10 mouse cellular contexts compared by ENCODE assay signal in the genomic region with DNA sequence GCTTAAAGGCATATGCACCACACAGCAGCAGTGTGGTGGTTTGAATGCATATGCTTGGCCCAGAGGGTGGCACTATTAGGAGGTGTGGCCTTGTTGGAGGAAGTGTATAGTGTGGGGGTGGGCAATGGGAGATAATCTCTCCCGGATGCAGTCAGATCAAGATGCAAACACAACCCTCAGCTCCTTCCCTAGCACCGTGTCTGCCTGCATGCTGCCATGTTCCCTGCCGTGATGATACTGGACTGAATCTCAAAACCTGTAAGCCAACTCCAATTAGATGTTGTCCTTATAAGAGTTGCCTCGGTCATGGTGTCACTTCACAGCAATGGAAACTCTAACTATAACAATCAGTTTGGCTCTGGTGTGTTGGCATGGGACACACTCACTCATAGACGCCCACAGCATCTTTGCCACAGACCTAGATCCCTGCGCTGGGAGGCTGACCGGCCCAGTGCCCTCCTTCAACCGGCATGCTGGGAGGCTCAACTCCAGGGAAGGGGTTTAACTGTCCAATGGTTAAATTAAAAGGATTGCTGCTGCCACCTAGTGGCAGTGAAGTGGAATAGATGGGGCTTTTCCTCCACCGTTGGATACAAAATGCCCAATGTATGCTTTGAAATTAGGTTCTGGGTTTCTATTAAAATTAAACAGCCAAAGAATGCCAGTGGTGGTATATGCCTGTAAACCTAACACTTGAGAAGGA. TPM values are rescaled to one million over a fixed set of nuclear protein-coding genes. Genes with fewer than 3 reads are reported as not detected.
DNase-seq lines count a peak whose midpoint lies in the region; ATAC-seq lines count a peak whose summit lies in the region.
"Had no signal": no experiment of that assay in that cellular context is flagged by ENCODE, and none has a peak within 500 bp of the region (broad histone marks: within the 10 kb centered on the region; RNA-seq: fewer than 3 reads in every experiment).

No protein-coding gene starts in this region.

- H3K4me1 ChIP-seq in hindbrain, embryonic 10.5 days (replicated peaks) = peaks cover 16% of the 10 kb centered on the region
- H3K4me1 ChIP-seq in hindbrain, embryonic 12.5 days = peaks cover 11% of the 10 kb centered on the region
- H3K4me1 ChIP-seq in embryonic facial prominence, embryonic 10.5 days = peaks cover 10% of the 10 kb centered on the region
- H3K4me1 ChIP-seq in liver, embryonic 12.5 days = peaks cover 21% of the 10 kb centered on the region

- 33% methylated on average over 9 of the region's 9 CpGs for WGBS in hindbrain, embryonic 10.5 days
- 32% methylated on average over 9 of the region's 9 CpGs for WGBS in hindbrain, embryonic 12.5 days
- 29% methylated on average over 9 of the region's 9 CpGs for WGBS in embryonic facial prominence, embryonic 10.5 days
- WGBS in liver, embryonic 12.5 days (ENCODE audit: insufficient replicate concordance) = 16% methylated on average over 9 of the region's 9 CpGs

- peak; percentile 31 for DNase-seq in hindbrain, embryonic 10.5 days (ENCODE audit: low spot score)
- peak; percentile 73 for DNase-seq in CD4-positive helper T cell, adult 2 months (ENCODE audit: low read depth, low spot score)
- DNase-seq in ZHBTc4 (ENCODE audit: low read depth, low spot score) = peak; percentile 77
- peak; percentile 44 for DNase-seq in embryonic facial prominence, embryonic 10.5 days (ENCODE audit: low spot score)
- DNase-seq in retina, postnatal 1 day = peak; percentile 83
- DNase-seq in layer of hippocampus, postnatal 14 days (ENCODE audit: low spot score in 2 of 2) = no peak

- H3K36me3 ChIP-seq in hindbrain, embryonic 10.5 days = peaks cover 14% of the 10 kb centered on the region; the same call in 1 of the 2 replicates
- peaks cover 27% of the 10 kb centered on the region for H3K36me3 ChIP-seq in hindbrain, embryonic 12.5 days
- no peaks in the 10 kb centered on the region for H3K36me3 ChIP-seq in embryonic facial prominence, embryonic 10.5 days (replicated peaks)
- H3K36me3 ChIP-seq in liver, embryonic 12.5 days = peaks cover 2% of the 10 kb centered on the region; the same call in 1 of the 2 replicates
- H3K36me3 ChIP-seq: embryonic facial prominence, embryonic 12.5 days had no signal

- 0 out of 2 replicates have a peak, but pooled peaks cover 3% of the 10 kb centered on the region for H3K27me3 ChIP-seq in hindbrain, embryonic 10.5 days (ENCODE audit: insufficient read depth, poor library complexity, severe bottlenecking)
- no peaks in the 10 kb centered on the region for H3K27me3 ChIP-seq in hindbrain, embryonic 12.5 days
- no peaks in the 10 kb centered on the region for H3K27me3 ChIP-seq in embryonic facial prominence, embryonic 10.5 days (replicated peaks; ENCODE audit: low read depth, poor library complexity, severe bottlenecking)
- H3K27me3 ChIP-seq in liver, embryonic 12.5 days (replicated peaks) = 0 out of 2 replicates have a peak, but pooled peaks cover 5% of the 10 kb centered on the region
- H3K27me3 ChIP-seq: embryonic facial prominence, embryonic 12.5 days; limb, embryonic 15.5 days had no signal

- no peaks in the 10 kb centered on the region; the same call in 1 of the 2 replicates for H3K9me3 ChIP-seq in hindbrain, embryonic 10.5 days
- no peaks in the 10 kb centered on the region for H3K9me3 ChIP-seq in hindbrain, embryonic 12.5 days (replicated peaks)
- 0 out of 2 replicates have a peak, but pooled peaks cover 3% of the 10 kb centered on the region for H3K9me3 ChIP-seq in embryonic facial prominence, embryonic 10.5 days
- no peaks in the 10 kb centered on the region for H3K9me3 ChIP-seq in liver, embryonic 12.5 days (replicated peaks)
- H3K9me3 ChIP-seq: embryonic facial prominence, embryonic 12.5 days; limb, embryonic 15.5 days had no signal

- H3K27ac ChIP-seq in hindbrain, embryonic 10.5 days = no peak overlapping the region
- no peak overlapping the region for H3K27ac ChIP-seq in hindbrain, embryonic 12.5 days
- no peak overlapping the region for H3K27ac ChIP-seq in embryonic facial prominence, embryonic 10.5 days (replicated peaks)
- no peak overlapping the region for H3K27ac ChIP-seq in liver, embryonic 12.5 days
- H3K27ac ChIP-seq: embryonic facial prominence, embryonic 12.5 days; limb, embryonic 15.5 days had no signal

- no peak overlapping the region for H3K9ac ChIP-seq in hindbrain, embryonic 12.5 days
- H3K9ac ChIP-seq in liver, embryonic 12.5 days = no peak overlapping the region
- H3K9ac ChIP-seq: embryonic facial prominence, embryonic 12.5 days; limb, embryonic 15.5 days had no signal

- H3K4me2 ChIP-seq in hindbrain, embryonic 12.5 days (replicated peaks) = no peak overlapping the region
- H3K4me2 ChIP-seq in liver, embryonic 12.5 days = peak overlapping the region; percentile 31
- H3K4me2 ChIP-seq: embryonic facial prominence, embryonic 12.5 days; limb, embryonic 15.5 days had no signal

- H3K4me3 ChIP-seq in hindbrain, embryonic 10.5 days = no peak overlapping the region
- H3K4me3 ChIP-seq in hindbrain, embryonic 12.5 days = no peak overlapping the region
- H3K4me3 ChIP-seq in embryonic facial prominence, embryonic 10.5 days = no peak overlapping the region
- H3K4me3 ChIP-seq in liver, embryonic 12.5 days = no peak overlapping the region
- H3K4me3 ChIP-seq: embryonic facial prominence, embryonic 12.5 days; limb, embryonic 15.5 days had no signal

- ATAC-seq in hindbrain, embryonic 12.5 days (ENCODE audit: low FRiP score) = no peak
- ATAC-seq in liver, embryonic 12.5 days = no peak

RNA-seq across cellular contexts. Expression of a gene that starts 2.5 kb away (rescaled TPM):
- polyA plus RNA-seq in hindbrain, embryonic 10.5 days (2016; fragmentation: Nextera tagmentation; extraction: Ambion mirVana) = 98.4 and 126 TPM in 2 replicates
- polyA plus RNA-seq in hindbrain, embryonic 12.5 days (2016; fragmentation: Nextera tagmentation; extraction: Ambion mirVana) = 122 and 138 TPM in 2 replicates
- 69.5 and 76.1 TPM in 2 replicates for polyA plus RNA-seq in embryonic facial prominence, embryonic 10.5 days (2016; fragmentation: Nextera tagmentation; extraction: Ambion mirVana)
- polyA plus RNA-seq in liver, embryonic 12.5 days (2016; fragmentation: Nextera tagmentation; extraction: Ambion mirVana) = 63.4 and 67.4 TPM in 2 replicates
- total RNA-seq in layer of hippocampus, postnatal 14 days (2021) = 100 to 1,000 TPM; 262 to 275 TPM

RNA-seq across cellular contexts. Expression of a gene that starts 30.7 kb away (rescaled TPM):
- polyA plus RNA-seq in hindbrain, embryonic 10.5 days (2016; fragmentation: Nextera tagmentation; extraction: Ambion mirVana) = 11.8 and 45.9 TPM in 2 replicates
- 110 and 121 TPM in 2 replicates for polyA plus RNA-seq in hindbrain, embryonic 12.5 days (2016; fragmentation: Nextera tagmentation; extraction: Ambion mirVana)
- 4.4 and 5.4 TPM in 2 replicates for polyA plus RNA-seq in embryonic facial prominence, embryonic 10.5 days (2016; fragmentation: Nextera tagmentation; extraction: Ambion mirVana)
- 0.45 and 0.50 TPM in 2 replicates for polyA plus RNA-seq in liver, embryonic 12.5 days (2016; fragmentation: Nextera tagmentation; extraction: Ambion mirVana)
- 1,000 to 10,000 TPM; 2,620 to 2,738 TPM for total RNA-seq in layer of hippocampus, postnatal 14 days (2021)

RNA-seq across cellular contexts. Expression of a gene that starts 30.8 kb away (rescaled TPM):
- 0.42 and 2.7 TPM in 2 replicates for polyA plus RNA-seq in hindbrain, embryonic 10.5 days (2016; fragmentation: Nextera tagmentation; extraction: Ambion mirVana)
- polyA plus RNA-seq in hindbrain, embryonic 12.5 days (2016; fragmentation: Nextera tagmentation; extraction: Ambion mirVana) = 9.4 and 13.8 TPM in 2 replicates
- 0.17 TPM in 1 of 2 replicates, not detected in the other for polyA plus RNA-seq in embryonic facial prominence, embryonic 10.5 days (2016; fragmentation: Nextera tagmentation; extraction: Ambion mirVana)
- polyA plus RNA-seq in liver, embryonic 12.5 days (2016; fragmentation: Nextera tagmentation; extraction: Ambion mirVana) = not detected in 2 replicates
- total RNA-seq in layer of hippocampus, postnatal 14 days (2021) = not detected
- polyA plus RNA-seq: embryonic facial prominence, embryonic 12.5 days; limb, embryonic 15.5 days had no signal

Comparison
In these comparisons a context has a peak if more than half of its experiments do, and no peak if none do; other contexts are left out.
1. DNase-seq: peak in hindbrain, embryonic 10.5 days (single experiment), CD4-positive helper T cell, adult 2 months (single experiment), ZHBTc4 (single experiment), embryonic facial prominence, embryonic 10.5 days (single experiment) and retina, postnatal 1 day (single experiment); none in layer of hippocampus, postnatal 14 days (0 of 2).